Mouse (Mus musculus) thymus, adult 2 months (tissue): Measurements from ENCODE around the gene Nxnl1.
"Not testable (repeated sequence)": the region's sequence is repeated elsewhere in the genome, so short reads cannot be mapped to it uniquely, and the experiment has no call there.

Source experiments
- CTCF ChIP-seq: fragments of 200-500 bp; IDR thresholded peaks from 2 replicates; pipeline ENCODE4 v1.5.1; 2012; ENCODE audit warnings: mild to moderate bottlenecking, control low read depth, low read length, moderate library complexity, borderline replicate concordance; ENCODE audit not compliant: control insufficient read depth, poor library complexity, insufficient read depth; ENCODE audit errors: extremely low read depth
- POLR2A ChIP-seq: fragments of 200-500 bp; IDR thresholded peaks from 2 replicates; pipeline ENCODE4 v1.6.1; 2012; ENCODE audit warnings: mild to moderate bottlenecking, low read length, control low read depth, moderate library complexity; ENCODE audit not compliant: control insufficient read depth, poor library complexity, insufficient read depth; ENCODE audit errors: extremely low read depth

DNA sequence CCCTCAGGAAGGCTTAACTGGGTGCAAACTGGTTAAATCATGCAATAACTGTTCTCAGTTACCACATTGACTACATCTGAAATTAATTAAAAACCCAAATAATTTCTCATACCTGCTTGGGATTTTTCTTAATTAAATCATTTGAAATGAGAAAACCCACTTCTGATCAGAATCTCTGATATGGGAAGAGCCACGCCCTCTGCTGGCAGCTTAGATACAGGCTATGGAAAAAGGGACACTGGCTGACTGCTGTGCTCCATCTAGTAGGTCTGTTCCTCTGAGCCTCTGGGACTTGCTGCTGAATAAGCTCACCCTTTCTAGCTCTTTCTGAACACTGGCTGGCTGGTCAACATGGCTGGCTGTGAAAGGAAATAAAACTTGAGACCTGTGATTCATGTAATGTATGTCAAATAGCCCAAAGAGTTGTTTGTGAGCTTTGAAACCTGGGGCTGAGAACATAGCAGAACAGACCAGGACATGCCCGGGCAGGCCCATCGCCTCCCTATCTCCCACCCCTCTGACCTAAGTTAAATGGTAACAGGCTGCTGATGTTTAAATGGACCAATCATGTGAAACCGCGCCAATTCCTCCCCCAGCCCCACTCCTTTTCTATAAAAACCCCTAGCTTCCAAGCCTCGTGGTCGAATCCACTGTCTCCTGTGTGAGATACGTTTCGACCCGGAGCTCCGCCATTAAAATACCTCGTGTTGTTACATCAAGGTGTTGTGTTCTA is 35.5 kb downstream of the Nxnl1 start:
- not testable (repeated sequence) for TF ChIP-seq POLR2A, CTCF
